Mouse (Mus musculus): ENCODE measurements at regions not wholly inside any gene's neighbourhood (a gene's known extent, or its start where the extent isn't known, plus 50 kb on each side); places are given as distances from the start of the nearest gene placed in this dataset.

- ATAC-seq (ENCODE audit: extremely low read depth, insufficient number of reproducible peaks, low FRiP score, poor library complexity, severe bottlenecking), result no peak
Observed at GRCm38 (mm10) chr3:134014805-134015204, 221.5 kb upstream of the Cxxc4 start.

- no peak for ATAC-seq (ENCODE audit: extremely low read depth, insufficient number of reproducible peaks, low FRiP score, poor library complexity, severe bottlenecking)
Observed at GRCm38 (mm10) chr3:134015412-134015811, 220.9 kb upstream of the Cxxc4 start.

GRCm38 (mm10) chr3:134033862-134034261 lies 202.4 kb upstream of the Cxxc4 start:
- ATAC-seq (ENCODE audit: extremely low read depth, insufficient number of reproducible peaks, low FRiP score, poor library complexity, severe bottlenecking), result no peak

- no peak for ATAC-seq (ENCODE audit: extremely low read depth, insufficient number of reproducible peaks, low FRiP score, poor library complexity, severe bottlenecking)
Observed at GRCm38 (mm10) chr3:134036310-134036934, 199.9 kb upstream of the Cxxc4 start.

GRCm38 (mm10) chr3:134050649-134051048 lies 185.6 kb upstream of the Cxxc4 start:
- ATAC-seq (ENCODE audit: extremely low read depth, insufficient number of reproducible peaks, low FRiP score, poor library complexity, severe bottlenecking), result no peak

- ATAC-seq (ENCODE audit: extremely low read depth, insufficient number of reproducible peaks, low FRiP score, poor library complexity, severe bottlenecking), result no peak
Observed at GRCm38 (mm10) chr3:134082461-134082860, 153.8 kb upstream of the Cxxc4 start.

- no peak for ATAC-seq (ENCODE audit: extremely low read depth, insufficient number of reproducible peaks, low FRiP score, poor library complexity, severe bottlenecking)
Observed at GRCm38 (mm10) chr3:134099471-134100125, 136.7 kb upstream of the Cxxc4 start.

- no peak for ATAC-seq (ENCODE audit: extremely low read depth, insufficient number of reproducible peaks, low FRiP score, poor library complexity, severe bottlenecking)
Observed at GRCm38 (mm10) chr3:134102151-134102738, 134.0 kb upstream of the Cxxc4 start.

GRCm38 (mm10) chr3:134104625-134105024 lies 131.7 kb upstream of the Cxxc4 start:
- ATAC-seq (ENCODE audit: extremely low read depth, insufficient number of reproducible peaks, low FRiP score, poor library complexity, severe bottlenecking), result no peak

- ATAC-seq (ENCODE audit: extremely low read depth, insufficient number of reproducible peaks, low FRiP score, poor library complexity, severe bottlenecking), result no peak
Observed at GRCm38 (mm10) chr3:134105112-134105511, 131.2 kb upstream of the Cxxc4 start.

- no peak for ATAC-seq (ENCODE audit: extremely low read depth, insufficient number of reproducible peaks, low FRiP score, poor library complexity, severe bottlenecking)
Observed at GRCm38 (mm10) chr3:134105567-134105966, 130.7 kb upstream of the Cxxc4 start.

- ATAC-seq (ENCODE audit: extremely low read depth, insufficient number of reproducible peaks, low FRiP score, poor library complexity, severe bottlenecking), result no peak
Observed at GRCm38 (mm10) chr3:134114501-134114900, 121.8 kb upstream of the Cxxc4 start.

GRCm38 (mm10) chr3:134115007-134115406 lies 121.3 kb upstream of the Cxxc4 start:
- no peak for ATAC-seq (ENCODE audit: extremely low read depth, insufficient number of reproducible peaks, low FRiP score, poor library complexity, severe bottlenecking)

- no peak for ATAC-seq (ENCODE audit: extremely low read depth, insufficient number of reproducible peaks, low FRiP score, poor library complexity, severe bottlenecking)
Observed at GRCm38 (mm10) chr3:134118898-134119297, 117.4 kb upstream of the Cxxc4 start.

- no peak for ATAC-seq (ENCODE audit: extremely low read depth, insufficient number of reproducible peaks, low FRiP score, poor library complexity, severe bottlenecking)
Observed at GRCm38 (mm10) chr3:134124982-134125381, 111.3 kb upstream of the Cxxc4 start.

GRCm38 (mm10) chr3:134130412-134130811 lies 105.9 kb upstream of the Cxxc4 start:
- ATAC-seq (ENCODE audit: extremely low read depth, insufficient number of reproducible peaks, low FRiP score, poor library complexity, severe bottlenecking), result no peak

GRCm38 (mm10) chr3:134145251-134145650 lies 91.0 kb upstream of the Cxxc4 start:
- ATAC-seq (ENCODE audit: extremely low read depth, insufficient number of reproducible peaks, low FRiP score, poor library complexity, severe bottlenecking), result no peak

- no peak for ATAC-seq (ENCODE audit: extremely low read depth, insufficient number of reproducible peaks, low FRiP score, poor library complexity, severe bottlenecking)
Observed at GRCm38 (mm10) chr3:134145935-134146334, 90.3 kb upstream of the Cxxc4 start.

- ATAC-seq (ENCODE audit: extremely low read depth, insufficient number of reproducible peaks, low FRiP score, poor library complexity, severe bottlenecking), result no peak
Observed at GRCm38 (mm10) chr3:134146373-134147224, 89.7 kb upstream of the Cxxc4 start.

- no peak for ATAC-seq (ENCODE audit: extremely low read depth, insufficient number of reproducible peaks, low FRiP score, poor library complexity, severe bottlenecking)
Observed at GRCm38 (mm10) chr3:134162288-134162687, 74.0 kb upstream of the Cxxc4 start.
